Mouse (Mus musculus) kidney, adult 2 months (tissue): ENCODE data around the gene Wdr61.

Experiments used
- CTCF ChIP-seq: fragments of 200-500 bp; conservative IDR thresholded peaks from 2 replicates; pipeline ENCODE4 v1.5.1; 2011; ENCODE audit warnings: low read depth, mild to moderate bottlenecking, control low read depth, low read length, moderate library complexity, mixed read lengths; ENCODE audit not compliant: insufficient read depth, insufficient read length
- POLR2A ChIP-seq: fragments of 200-500 bp; IDR thresholded peaks from one replicate; pipeline ENCODE4 v1.6.1; 2011; ENCODE audit warnings: low read depth, low read length, control low read depth

- no peak for TF ChIP-seq CTCF
- no peak for TF ChIP-seq POLR2A
Measured at GRCm38 (mm10) chr9:54759592-54759991, 25.3 kb upstream of the Wdr61 start.
